Mouse (Mus musculus): ENCODE measurements around the gene 4931406C07Rik. TPM values are rescaled to one million over a fixed set of nuclear protein-coding genes. Genes with fewer than 3 reads are reported as not detected.

Gene 4931406C07Rik
- total and polyA plus RNA-seq, 3 experiments: 12.8 to 56.2 (median 31.8) TPM

- peaks cover 0 to 14% of the 10 kb centered on the region in 2 experiments; a peak in 2 of 4 replicates for H3K4me1 ChIP-seq (ENCODE audit: control insufficient read depth in 1 of 2, insufficient read depth in 2 of 2, low read length in 2 of 2)
- H3K27me3 ChIP-seq (ENCODE audit: control insufficient read depth in 1 of 2, insufficient read depth in 2 of 2, low read length in 2 of 2): no peaks in the 10 kb centered on the region
- peaks cover 0 to 13% of the 10 kb centered on the region in 2 experiments; a peak in 2 of 4 replicates for H3K36me3 ChIP-seq (ENCODE audit: control insufficient read depth in 1 of 2, insufficient read depth in 2 of 2, low read length in 2 of 2)
- no peaks in the 10 kb centered on the region for H3K9me3 ChIP-seq (replicated peaks; ENCODE audit: insufficient read depth, low read length)
- TF ChIP-seq ZNF384 (IDR thresholded peaks at IDR 0.05; ENCODE audit: low read depth, low read length): no peak
- TF ChIP-seq NELFE (IDR thresholded peaks at IDR 0.05; ENCODE audit: low read depth, low read length): no peak
- TF ChIP-seq TCF12 (IDR thresholded peaks at IDR 0.05; ENCODE audit: low read depth, low read length): no peak
- TF ChIP-seq CHD2 (IDR thresholded peaks at IDR 0.05; ENCODE audit: low read length): no peak
- no peak overlapping the region for H3K27ac ChIP-seq (ENCODE audit: control insufficient read depth, low read depth, low read length)
- no peak overlapping the region for H3K4me3 ChIP-seq (ENCODE audit: control insufficient read depth in 1 of 2, insufficient read depth in 1 of 2, low read depth in 2 of 2, low read length in 2 of 2)
- H3K79me2 ChIP-seq (ENCODE audit: control insufficient read depth, insufficient read depth, low read length, poor library complexity): no peaks in the 10 kb centered on the region
- DNase-seq (ENCODE audit: low read depth, low spot score): no peak
- H3K9ac ChIP-seq (ENCODE audit: control insufficient read depth, low read depth, low read length, poor library complexity, severe bottlenecking): no peak overlapping the region
Measured at GRCm38 (mm10) chr9:15252196-15252595, 54.1 kb downstream of the 4931406C07Rik start.

GRCm38 (mm10) chr9:15250376-15250775, 55.9 kb downstream of the 4931406C07Rik start:
- Histone ChIP-seq H3K27ac (ENCODE audit: control insufficient read depth, low read depth, low read length) (no peak overlapping the region), H3K9ac (ENCODE audit: control insufficient read depth, low read depth, low read length, poor library complexity, severe bottlenecking) (no peak overlapping the region), H3K36me3 (ENCODE audit: control insufficient read depth in 1 of 2, insufficient read depth in 2 of 2, low read length in 2 of 2) (peaks cover 0 to 13% of the 10 kb centered on the region in 2 experiments; a peak in 2 of 4 replicates), H3K4me1 (ENCODE audit: control insufficient read depth in 1 of 2, insufficient read depth in 2 of 2, low read length in 2 of 2) (peaks cover 0 to 14% of the 10 kb centered on the region in 2 experiments; a peak in 2 of 4 replicates), H3K4me3 (ENCODE audit: control insufficient read depth in 1 of 2, insufficient read depth in 1 of 2, low read depth in 2 of 2, low read length in 2 of 2) (no peak overlapping the region), H3K79me2 (ENCODE audit: control insufficient read depth, insufficient read depth, low read length, poor library complexity) (no peaks in the 10 kb centered on the region), H3K9me3 (replicated peaks; ENCODE audit: insufficient read depth, low read length) (no peaks in the 10 kb centered on the region), H3K27me3 (ENCODE audit: control insufficient read depth in 1 of 2, insufficient read depth in 2 of 2, low read length in 2 of 2) (no peaks in the 10 kb centered on the region)
- no peak for TF ChIP-seq E2F4 (IDR thresholded peaks at IDR 0.05; ENCODE audit: borderline replicate concordance, low read depth, low read length)
- TF ChIP-seq EP300 (IDR thresholded peaks at IDR 0.05; ENCODE audit: low read depth in 1 of 2, low read length in 2 of 2): 0 out of 4 replicates have a peak, but pooled peaks of 1 of the 2 experiments have one; percentile 28
- TF ChIP-seq RCOR1 (IDR thresholded peaks at IDR 0.05; ENCODE audit: low read depth, low read length): peak; percentile 97
- peak; percentile 63; the same call in 1 of the 2 replicates for TF ChIP-seq GATA1 (IDR thresholded peaks at IDR 0.05; ENCODE audit: low read depth, low read length)
- TF ChIP-seq BHLHE40 (IDR thresholded peaks at IDR 0.05; ENCODE audit: borderline replicate concordance, low read depth, low read length): 0 out of 2 replicates have a peak, but pooled peaks have one; percentile 55
- DNase-seq (ENCODE audit: low read depth, low spot score): peak; percentile 63

GRCm38 (mm10) chr9:15245319-15246075, 60.8 kb downstream of the 4931406C07Rik start:
- Histone ChIP-seq H3K27ac (ENCODE audit: control insufficient read depth, low read depth, low read length) (no peak overlapping the region), H3K9me3 (replicated peaks; ENCODE audit: insufficient read depth, low read length) (no peaks in the 10 kb centered on the region), H3K36me3 (ENCODE audit: control insufficient read depth in 1 of 2, insufficient read depth in 2 of 2, low read length in 2 of 2) (peaks cover 0 to 29% of the 10 kb centered on the region in 2 experiments; a peak in 2 of 4 replicates), H3K79me2 (ENCODE audit: control insufficient read depth, insufficient read depth, low read length, poor library complexity) (peaks cover 1% of the 10 kb centered on the region; the same call in 1 of the 2 replicates), H3K4me3 (ENCODE audit: control insufficient read depth in 1 of 2, insufficient read depth in 1 of 2, low read depth in 2 of 2, low read length in 2 of 2) (no peak overlapping the region), H3K9ac (ENCODE audit: control insufficient read depth, low read depth, low read length, poor library complexity, severe bottlenecking) (no peak overlapping the region), H3K27me3 (ENCODE audit: control insufficient read depth in 1 of 2, insufficient read depth in 2 of 2, low read length in 2 of 2) (no peaks in the 10 kb centered on the region), H3K4me1 (ENCODE audit: control insufficient read depth in 1 of 2, insufficient read depth in 2 of 2, low read length in 2 of 2) (peaks cover 15 to 32% of the 10 kb centered on the region in 2 experiments)
- DNase-seq (ENCODE audit: low read depth, low spot score): no peak
- TF ChIP-seq USF2 (IDR thresholded peaks at IDR 0.05; ENCODE audit: borderline replicate concordance in 1 of 2, insufficient read depth in 1 of 2, low read depth in 1 of 2, low read length in 2 of 2) (no peak), KAT2A (conservative IDR thresholded peaks at IDR 0.05; ENCODE audit: low read depth, low read length) (no peak), ZNF384 (IDR thresholded peaks at IDR 0.05; ENCODE audit: low read depth, low read length) (no peak), E2F4 (IDR thresholded peaks at IDR 0.05; ENCODE audit: borderline replicate concordance, low read depth, low read length) (no peak), NRF1 (IDR thresholded peaks at IDR 0.05; ENCODE audit: insufficient read depth, low read depth, low read length, poor library complexity, severe bottlenecking) (no peak), MAX (IDR thresholded peaks at IDR 0.05; ENCODE audit: low read length) (no peak), NELFE (IDR thresholded peaks at IDR 0.05; ENCODE audit: low read depth, low read length) (no peak; the same call in 1 of the 2 replicates), CHD1 (IDR thresholded peaks at IDR 0.05; ENCODE audit: low read depth, low read length) (no peak), MEF2A (IDR thresholded peaks at IDR 0.05; ENCODE audit: extremely low read depth, insufficient replicate concordance, low read depth, low read length, poor library complexity, severe bottlenecking) (no peak)

All from MEL (cell line).